Mouse (Mus musculus): Measurements from ENCODE around the gene Gas2l1. TPM values are rescaled to one million over a fixed set of nuclear protein-coding genes. Genes with fewer than 3 reads are reported as not detected.

Gene Gas2l1
- polyA plus RNA-seq, 1 experiment from 2014 or later, result 24.8 TPM

GRCm38 (mm10) chr11:5040585-5040984 is 24.5 kb downstream of the Gas2l1 start:
- Histone ChIP-seq H3K9ac (ENCODE audit: low read depth, low read length) (no peak overlapping the region), H3K4me2 (replicated peaks; ENCODE audit: low read depth, low read length) (no peak overlapping the region), H3K9me3 (ENCODE audit: control insufficient read depth, low read length) (no peaks in the 10 kb centered on the region), H3K27ac (ENCODE audit: low read depth, low read length) (no peak overlapping the region), H3K4me3 (ENCODE audit: low read depth, low read length) (no peak overlapping the region), H3K27me3 (ENCODE audit: control insufficient read depth, insufficient read depth, low read length) (no peaks in the 10 kb centered on the region), H3K36me3 (ENCODE audit: control insufficient read depth, insufficient read depth, low read length) (0 out of 2 replicates have a peak, but pooled peaks cover 7% of the 10 kb centered on the region), H3K4me1 (replicated peaks; ENCODE audit: control insufficient read depth, insufficient read depth, low read length) (no peaks in the 10 kb centered on the region)
- DNase-seq (ENCODE audit: low spot score) (no peak), ATAC-seq (ENCODE audit: low FRiP score) (no peak)
- 92% methylated on average over 4 of the region's 5 CpGs for WGBS

- no peak overlapping the region for H3K9ac ChIP-seq (ENCODE audit: low read depth, low read length)
- ATAC-seq (ENCODE audit: low FRiP score) (no peak), DNase-seq (ENCODE audit: low spot score) (no peak)
- H3K4me1 ChIP-seq (replicated peaks; ENCODE audit: control insufficient read depth, insufficient read depth, low read length), result no peaks in the 10 kb centered on the region
- no peak overlapping the region for H3K27ac ChIP-seq (ENCODE audit: low read depth, low read length)
- H3K4me3 ChIP-seq (ENCODE audit: low read depth, low read length), result no peak overlapping the region
- H3K27me3 ChIP-seq (ENCODE audit: control insufficient read depth, insufficient read depth, low read length), result no peaks in the 10 kb centered on the region
- 96% methylated on average over 8 of the region's 8 CpGs for WGBS
- H3K4me2 ChIP-seq (replicated peaks; ENCODE audit: low read depth, low read length), result no peak overlapping the region
- peaks cover 15% of the 10 kb centered on the region; the same call in 1 of the 2 replicates for H3K36me3 ChIP-seq (ENCODE audit: control insufficient read depth, insufficient read depth, low read length)
- no peaks in the 10 kb centered on the region for H3K9me3 ChIP-seq (ENCODE audit: control insufficient read depth, low read length)
Measured at GRCm38 (mm10) chr11:5037146-5037854, 27.8 kb downstream of the Gas2l1 start.

- Histone ChIP-seq H3K36me3 (ENCODE audit: control insufficient read depth, insufficient read depth, low read length) (peaks cover 15% of the 10 kb centered on the region; the same call in 1 of the 2 replicates), H3K9ac (ENCODE audit: low read depth, low read length) (no peak overlapping the region), H3K4me3 (ENCODE audit: low read depth, low read length) (no peak overlapping the region), H3K4me1 (replicated peaks; ENCODE audit: control insufficient read depth, insufficient read depth, low read length) (no peaks in the 10 kb centered on the region), H3K27me3 (ENCODE audit: control insufficient read depth, insufficient read depth, low read length) (no peaks in the 10 kb centered on the region), H3K27ac (ENCODE audit: low read depth, low read length) (no peak overlapping the region), H3K9me3 (ENCODE audit: control insufficient read depth, low read length) (no peaks in the 10 kb centered on the region), H3K4me2 (replicated peaks; ENCODE audit: low read depth, low read length) (no peak overlapping the region)
- DNase-seq (ENCODE audit: low spot score), result no peak
- ATAC-seq (ENCODE audit: low FRiP score), result no peak
- WGBS, result 95% methylated on average over 4 of the region's 4 CpGs
Measured at GRCm38 (mm10) chr11:5035421-5035820, 29.7 kb downstream of the Gas2l1 start.

GRCm38 (mm10) chr11:5033136-5033535 is 32.0 kb downstream of the Gas2l1 start:
- Histone ChIP-seq H3K36me3 (ENCODE audit: control insufficient read depth, insufficient read depth, low read length) (peaks cover 15% of the 10 kb centered on the region; the same call in 1 of the 2 replicates), H3K9me3 (ENCODE audit: control insufficient read depth, low read length) (no peaks in the 10 kb centered on the region), H3K4me1 (replicated peaks; ENCODE audit: control insufficient read depth, insufficient read depth, low read length) (no peaks in the 10 kb centered on the region), H3K27ac (ENCODE audit: low read depth, low read length) (no peak overlapping the region), H3K4me3 (ENCODE audit: low read depth, low read length) (no peak overlapping the region), H3K4me2 (replicated peaks; ENCODE audit: low read depth, low read length) (no peak overlapping the region), H3K27me3 (ENCODE audit: control insufficient read depth, insufficient read depth, low read length) (no peaks in the 10 kb centered on the region), H3K9ac (ENCODE audit: low read depth, low read length) (no peak overlapping the region)
- no peak for ATAC-seq (ENCODE audit: low FRiP score)
- DNase-seq (ENCODE audit: low spot score), result no peak
- 98% methylated on average over 3 of the region's 3 CpGs for WGBS

GRCm38 (mm10) chr11:5032706-5033105 is 32.4 kb downstream of the Gas2l1 start:
- H3K9ac ChIP-seq (ENCODE audit: low read depth, low read length), result no peak overlapping the region
- H3K4me1 ChIP-seq (replicated peaks; ENCODE audit: control insufficient read depth, insufficient read depth, low read length), result no peaks in the 10 kb centered on the region
- H3K27me3 ChIP-seq (ENCODE audit: control insufficient read depth, insufficient read depth, low read length), result no peaks in the 10 kb centered on the region
- DNase-seq (ENCODE audit: low spot score), result no peak
- no peaks in the 10 kb centered on the region for H3K9me3 ChIP-seq (ENCODE audit: control insufficient read depth, low read length)
- no peak overlapping the region for H3K4me3 ChIP-seq (ENCODE audit: low read depth, low read length)
- ATAC-seq (ENCODE audit: low FRiP score), result no peak
- whole genome bisulfite sequencing, result 93% methylated on average over 10 of the region's 10 CpGs
- no peak overlapping the region for H3K4me2 ChIP-seq (replicated peaks; ENCODE audit: low read depth, low read length)
- peaks cover 15% of the 10 kb centered on the region; the same call in 1 of the 2 replicates for H3K36me3 ChIP-seq (ENCODE audit: control insufficient read depth, insufficient read depth, low read length)
- no peak overlapping the region for H3K27ac ChIP-seq (ENCODE audit: low read depth, low read length)

GRCm38 (mm10) chr11:5028228-5028627 is 36.9 kb downstream of the Gas2l1 start:
- H3K27me3 ChIP-seq (ENCODE audit: control insufficient read depth, insufficient read depth, low read length), result no peaks in the 10 kb centered on the region
- ATAC-seq (ENCODE audit: low FRiP score) (no peak), DNase-seq (ENCODE audit: low spot score) (no peak)
- WGBS, result 96% methylated on average over 7 of the region's 7 CpGs
- no peak overlapping the region for H3K27ac ChIP-seq (ENCODE audit: low read depth, low read length)
- H3K4me3 ChIP-seq (ENCODE audit: low read depth, low read length), result no peak overlapping the region
- no peaks in the 10 kb centered on the region for H3K9me3 ChIP-seq (ENCODE audit: control insufficient read depth, low read length)
- no peak overlapping the region for H3K4me2 ChIP-seq (replicated peaks; ENCODE audit: low read depth, low read length)
- H3K4me1 ChIP-seq (replicated peaks; ENCODE audit: control insufficient read depth, insufficient read depth, low read length), result no peaks in the 10 kb centered on the region
- peaks cover 10% of the 10 kb centered on the region; the same call in 1 of the 2 replicates for H3K36me3 ChIP-seq (ENCODE audit: control insufficient read depth, insufficient read depth, low read length)
- H3K9ac ChIP-seq (ENCODE audit: low read depth, low read length), result no peak overlapping the region

GRCm38 (mm10) chr11:5025108-5025507 is 40.0 kb downstream of the Gas2l1 start:
- H3K36me3 ChIP-seq (ENCODE audit: control insufficient read depth, insufficient read depth, low read length), result peaks cover 3% of the 10 kb centered on the region; the same call in 1 of the 2 replicates
- DNase-seq (ENCODE audit: low spot score) (no peak), ATAC-seq (ENCODE audit: low FRiP score) (no peak)
- no peak overlapping the region for H3K9ac ChIP-seq (ENCODE audit: low read depth, low read length)
- H3K27ac ChIP-seq (ENCODE audit: low read depth, low read length), result no peak overlapping the region
- no peaks in the 10 kb centered on the region for H3K9me3 ChIP-seq (ENCODE audit: control insufficient read depth, low read length)
- H3K4me3 ChIP-seq (ENCODE audit: low read depth, low read length), result no peak overlapping the region
- H3K4me1 ChIP-seq (replicated peaks; ENCODE audit: control insufficient read depth, insufficient read depth, low read length), result no peaks in the 10 kb centered on the region
- WGBS, result 93% methylated on average over 1 of the region's 1 CpGs
- H3K4me2 ChIP-seq (replicated peaks; ENCODE audit: low read depth, low read length), result no peak overlapping the region
- no peaks in the 10 kb centered on the region for H3K27me3 ChIP-seq (ENCODE audit: control insufficient read depth, insufficient read depth, low read length)

GRCm38 (mm10) chr11:5017506-5017905 is 47.6 kb downstream of the Gas2l1 start:
- no peaks in the 10 kb centered on the region for H3K27me3 ChIP-seq (ENCODE audit: control insufficient read depth, insufficient read depth, low read length)
- no peak overlapping the region for H3K4me3 ChIP-seq (ENCODE audit: low read depth, low read length)
- peaks cover 13% of the 10 kb centered on the region for H3K36me3 ChIP-seq (ENCODE audit: control insufficient read depth, insufficient read depth, low read length)
- no peaks in the 10 kb centered on the region for H3K9me3 ChIP-seq (ENCODE audit: control insufficient read depth, low read length)
- H3K4me2 ChIP-seq (replicated peaks; ENCODE audit: low read depth, low read length), result no peak overlapping the region
- no peak overlapping the region for H3K27ac ChIP-seq (ENCODE audit: low read depth, low read length)
- no peak overlapping the region for H3K9ac ChIP-seq (ENCODE audit: low read depth, low read length)
- DNase-seq (ENCODE audit: low spot score), result peak; percentile 18
- 76% methylated on average over 6 of the region's 6 CpGs for WGBS
- H3K4me1 ChIP-seq (replicated peaks; ENCODE audit: control insufficient read depth, insufficient read depth, low read length), result no peaks in the 10 kb centered on the region
- ATAC-seq (ENCODE audit: low FRiP score), result no peak

- H3K4me1 ChIP-seq (replicated peaks; ENCODE audit: control insufficient read depth, insufficient read depth, low read length), result no peaks in the 10 kb centered on the region
- H3K36me3 ChIP-seq (ENCODE audit: control insufficient read depth, insufficient read depth, low read length), result peaks cover 13% of the 10 kb centered on the region
- DNase-seq (ENCODE audit: low spot score), result no peak
- no peak overlapping the region for H3K27ac ChIP-seq (ENCODE audit: low read depth, low read length)
- no peaks in the 10 kb centered on the region for H3K9me3 ChIP-seq (ENCODE audit: control insufficient read depth, low read length)
- H3K27me3 ChIP-seq (ENCODE audit: control insufficient read depth, insufficient read depth, low read length), result no peaks in the 10 kb centered on the region
- H3K9ac ChIP-seq (ENCODE audit: low read depth, low read length), result no peak overlapping the region
- H3K4me2 ChIP-seq (replicated peaks; ENCODE audit: low read depth, low read length), result no peak overlapping the region
- no peak overlapping the region for H3K4me3 ChIP-seq (ENCODE audit: low read depth, low read length)
- no peak for ATAC-seq (ENCODE audit: low FRiP score)
- 89% methylated on average over 5 of the region's 5 CpGs for WGBS
Measured at GRCm38 (mm10) chr11:5016286-5016685, 48.8 kb downstream of the Gas2l1 start.
